Mouse (Mus musculus): ENCODE measurements around the gene Wscd2.

Gene Wscd2

DNA sequence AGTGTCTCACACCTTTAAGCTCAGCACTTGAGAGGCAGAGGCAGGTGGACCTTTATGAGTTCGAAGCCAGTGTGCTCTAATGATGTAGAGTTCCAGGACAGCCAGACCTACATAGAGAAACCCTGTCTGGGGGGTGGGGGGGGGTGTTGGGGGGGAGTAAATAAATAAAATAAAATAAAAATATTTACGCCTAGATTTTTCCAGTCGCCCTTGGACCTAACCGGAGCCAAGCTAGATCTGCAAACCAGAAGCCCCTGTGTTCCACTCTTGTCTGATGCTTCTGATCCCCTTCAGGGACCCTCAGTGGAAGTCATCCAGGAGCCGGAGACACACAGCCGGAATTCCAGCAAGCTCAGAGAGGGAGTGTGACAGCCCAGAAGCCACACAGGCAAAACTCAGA lies at the start of gene Wscd2:
Gene Wscd2 (plus strand): TSS at position 301 of the 400 bp plus-strand sequence.
- no peak for DNase-seq (ENCODE audit: low read depth, low spot score)

DNA sequence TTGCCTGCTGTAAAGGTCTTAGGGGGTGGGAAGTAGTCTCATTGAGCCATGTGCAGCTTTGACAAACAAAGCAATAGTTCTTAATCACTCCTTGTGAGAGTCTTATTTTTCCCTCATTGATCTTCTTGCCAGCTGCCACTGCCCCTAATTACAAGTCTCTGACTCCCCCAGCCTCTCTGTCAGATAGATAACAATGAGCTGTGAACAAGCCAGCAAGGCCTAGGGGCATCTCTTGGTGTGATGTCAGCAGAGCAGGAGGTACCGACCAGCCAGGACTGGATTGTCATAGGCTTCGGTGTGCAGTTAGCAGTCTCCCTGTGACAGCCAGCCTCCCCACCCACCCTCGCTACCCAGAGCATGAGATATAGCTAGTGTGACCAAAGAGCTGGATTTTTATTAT lies 48.0 kb upstream of the Wscd2 start:
- no peak for DNase-seq (ENCODE audit: low read depth, low spot score)

DNA sequence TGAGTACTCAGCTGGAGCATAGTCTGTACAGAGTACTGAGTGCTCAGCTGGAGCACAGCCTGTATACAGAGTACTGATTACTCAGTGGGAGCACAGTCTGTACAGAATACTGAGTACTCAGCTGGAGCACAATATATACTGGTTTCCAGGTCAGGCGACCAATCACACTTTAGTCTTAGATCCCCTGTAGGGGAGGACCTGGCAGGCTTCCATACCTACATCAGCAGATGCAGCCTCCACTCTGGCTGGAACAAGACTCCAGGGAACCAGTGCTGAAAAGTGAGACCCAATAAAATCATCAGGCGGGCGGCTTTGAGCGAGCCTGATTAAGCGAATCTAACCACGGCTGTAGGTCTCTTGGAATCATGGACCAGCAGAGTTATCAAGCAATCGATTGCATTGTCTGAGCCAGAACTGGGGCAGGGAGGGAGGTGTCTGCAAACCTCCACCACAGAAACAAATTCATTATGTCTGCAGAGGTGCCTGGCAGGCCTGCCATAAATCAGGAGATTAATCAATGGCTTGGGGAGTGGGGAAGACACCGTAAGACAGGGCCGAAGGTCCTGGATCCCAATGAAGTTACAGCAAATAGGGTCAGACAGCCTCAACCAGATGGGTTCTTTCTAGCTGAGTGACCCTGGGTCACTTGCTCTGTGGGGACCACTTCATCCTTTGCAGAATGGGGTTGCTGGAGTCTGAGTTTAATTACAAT lies 42.0 kb upstream of the Wscd2 start:
- no peak for DNase-seq (ENCODE audit: low read depth, low spot score)

DNA sequence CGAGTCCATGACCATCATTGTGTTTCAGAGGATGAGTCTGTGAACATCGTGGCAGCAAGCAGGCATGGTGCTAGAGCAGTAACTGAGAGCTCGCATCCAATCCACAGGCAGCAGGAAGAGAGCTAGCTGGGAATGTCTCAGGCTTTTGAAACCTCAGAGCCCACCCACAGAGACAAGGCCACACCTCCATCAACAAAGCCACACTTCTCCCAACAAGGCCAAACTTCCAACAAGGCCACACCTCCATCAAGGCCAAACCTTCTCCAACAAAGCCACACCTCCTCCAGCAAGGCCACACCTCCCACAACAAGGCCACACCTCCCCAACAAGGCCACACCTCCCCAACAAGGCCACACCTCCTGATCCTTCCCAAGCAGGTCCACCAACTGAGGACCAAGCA lies 40.8 kb upstream of the Wscd2 start:
- DNase-seq (ENCODE audit: low read depth, low spot score): no peak

DNA sequence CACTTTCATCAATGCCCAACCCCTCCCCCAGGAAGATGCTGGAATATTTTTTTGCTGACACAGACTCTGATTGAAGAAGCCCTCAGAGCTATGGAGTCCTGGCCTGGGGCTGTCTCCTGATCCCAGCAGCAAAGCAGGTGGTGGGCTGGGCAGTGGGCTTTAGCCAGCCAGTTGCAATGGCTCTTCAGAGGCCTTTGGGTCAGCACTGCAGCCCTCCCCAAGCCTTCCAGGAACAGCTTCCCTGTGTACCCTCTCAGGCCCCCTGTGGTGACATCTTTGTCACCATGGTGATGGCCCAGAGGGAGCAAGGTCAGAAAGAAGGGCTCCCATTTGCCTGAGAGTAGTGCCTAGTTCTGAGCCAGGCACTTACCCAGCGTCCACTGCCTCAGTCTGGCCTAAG lies 37.4 kb upstream of the Wscd2 start:
- no peak for DNase-seq (ENCODE audit: low read depth, low spot score)

DNA sequence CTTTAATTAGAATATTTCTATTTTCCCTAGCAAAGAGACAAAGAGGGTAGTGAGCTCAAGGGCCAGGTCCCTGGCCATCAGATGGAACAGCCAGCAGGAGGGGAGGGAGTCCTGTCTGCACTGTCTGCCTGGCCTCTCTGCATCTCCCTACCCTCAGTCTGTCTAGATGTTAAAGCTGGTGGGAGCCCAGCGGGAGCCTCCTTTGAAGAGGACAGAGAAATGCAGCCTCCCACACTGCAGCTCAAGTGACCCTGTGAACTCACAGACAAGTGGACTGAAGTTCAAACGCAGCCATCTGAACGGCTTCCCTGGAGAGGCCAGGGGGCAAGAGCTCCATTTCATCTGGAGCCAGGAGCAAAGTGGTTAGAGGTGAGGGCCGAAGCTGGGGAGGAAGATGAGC lies 36.8 kb upstream of the Wscd2 start:
- no peak for DNase-seq (ENCODE audit: low read depth, low spot score)

DNA sequence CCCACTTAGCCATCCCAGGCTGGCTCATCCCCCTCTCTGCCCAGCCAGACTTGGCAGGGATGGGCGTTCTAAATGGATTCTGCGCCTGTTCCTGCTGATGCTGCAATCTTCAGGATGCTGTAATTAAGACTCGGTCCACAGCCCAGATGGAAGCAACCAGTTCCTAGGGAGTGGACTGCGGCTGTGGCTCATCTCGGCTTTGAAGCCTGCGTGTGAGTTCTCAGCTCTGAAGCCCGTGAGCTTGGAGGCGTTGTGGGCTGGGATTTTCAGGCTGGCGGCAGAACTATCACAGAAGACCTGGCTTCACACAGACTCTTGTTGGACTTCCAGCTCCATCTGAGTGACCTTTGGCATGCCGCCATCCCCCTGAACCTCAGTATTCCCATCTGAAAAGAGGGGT lies 34.1 kb upstream of the Wscd2 start:
- no peak for DNase-seq (ENCODE audit: low read depth, low spot score)

DNA sequence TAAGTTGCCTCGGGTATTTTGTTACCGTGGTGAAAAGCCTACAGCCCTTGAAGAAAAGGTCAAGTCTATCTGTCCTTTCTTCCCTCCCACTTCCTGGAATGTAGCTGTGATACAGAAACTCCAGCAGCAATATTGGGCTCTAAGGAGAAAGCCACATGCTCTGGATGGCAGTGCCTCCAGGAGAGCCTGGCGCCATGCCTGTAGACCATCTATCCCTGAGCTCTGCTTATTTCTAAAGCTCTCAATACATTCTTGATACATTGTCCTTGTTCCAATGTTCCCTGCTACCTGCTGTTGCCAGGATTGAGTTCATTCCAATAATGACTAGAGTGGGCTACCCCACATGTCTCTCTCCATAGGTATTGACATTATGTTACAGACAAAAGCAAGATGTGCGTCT lies 33.4 kb upstream of the Wscd2 start:
- no peak for DNase-seq (ENCODE audit: low read depth, low spot score)

DNA sequence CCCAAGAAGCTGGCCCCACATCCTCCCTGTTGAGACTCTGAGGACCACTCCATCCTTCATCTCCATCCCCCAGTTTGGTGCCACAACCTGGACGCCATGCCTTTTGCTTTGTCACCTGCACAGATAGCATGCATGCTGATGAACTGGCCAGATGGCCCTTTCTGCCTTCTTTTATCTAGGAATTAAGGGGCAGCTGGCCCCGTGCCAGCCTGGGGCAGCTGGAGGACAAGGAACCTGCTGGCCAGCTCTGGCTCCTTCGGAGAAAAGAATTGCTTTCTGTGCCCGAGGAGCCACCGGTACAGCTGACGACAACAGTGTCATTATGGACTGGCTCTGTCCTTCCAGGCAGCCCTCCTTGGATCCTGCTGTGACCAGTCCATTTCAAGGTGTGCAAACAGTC lies 32.9 kb upstream of the Wscd2 start:
- DNase-seq (ENCODE audit: low read depth, low spot score): no peak

DNA sequence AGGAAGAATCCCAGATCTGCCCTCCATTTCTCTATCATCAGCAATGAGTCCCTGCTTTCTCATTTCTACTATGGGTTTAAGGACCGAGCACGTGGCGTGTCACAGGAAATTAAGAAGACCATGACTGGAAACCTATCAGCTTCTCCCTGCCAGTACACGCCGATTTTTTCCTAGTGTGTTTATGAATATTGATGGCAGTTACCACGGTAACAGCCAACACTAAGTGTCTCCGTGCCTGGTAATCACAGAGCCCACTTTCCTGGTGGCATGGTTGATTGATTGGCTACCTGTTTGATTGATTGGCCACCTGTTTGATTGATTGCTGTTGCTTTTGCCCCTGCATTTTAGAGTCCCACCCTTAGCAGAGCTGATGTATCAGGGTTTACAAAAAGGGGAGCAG lies 30.2 kb upstream of the Wscd2 start:
- DNase-seq (ENCODE audit: low read depth, low spot score): no peak

DNA sequence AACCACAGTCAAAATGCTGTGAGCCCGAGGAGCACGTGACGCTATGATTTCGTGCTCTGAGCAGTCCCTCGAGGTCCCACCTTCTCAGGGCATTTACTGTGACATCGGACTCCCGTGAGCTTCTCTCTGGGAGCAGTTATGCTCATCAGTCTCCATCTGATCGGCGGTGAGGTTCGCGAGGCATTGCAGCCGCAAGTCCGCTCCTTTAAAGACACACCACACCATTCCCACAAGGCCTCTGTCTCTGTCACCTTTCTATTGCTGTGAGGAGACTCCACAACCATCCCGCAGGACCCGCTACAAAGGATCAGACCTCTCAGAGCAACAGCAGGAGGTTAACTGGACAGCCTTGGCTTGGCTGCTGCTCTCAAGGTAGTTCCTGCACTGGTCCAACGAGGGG lies 28.6 kb upstream of the Wscd2 start:
- no peak for DNase-seq (ENCODE audit: low read depth, low spot score)

DNA sequence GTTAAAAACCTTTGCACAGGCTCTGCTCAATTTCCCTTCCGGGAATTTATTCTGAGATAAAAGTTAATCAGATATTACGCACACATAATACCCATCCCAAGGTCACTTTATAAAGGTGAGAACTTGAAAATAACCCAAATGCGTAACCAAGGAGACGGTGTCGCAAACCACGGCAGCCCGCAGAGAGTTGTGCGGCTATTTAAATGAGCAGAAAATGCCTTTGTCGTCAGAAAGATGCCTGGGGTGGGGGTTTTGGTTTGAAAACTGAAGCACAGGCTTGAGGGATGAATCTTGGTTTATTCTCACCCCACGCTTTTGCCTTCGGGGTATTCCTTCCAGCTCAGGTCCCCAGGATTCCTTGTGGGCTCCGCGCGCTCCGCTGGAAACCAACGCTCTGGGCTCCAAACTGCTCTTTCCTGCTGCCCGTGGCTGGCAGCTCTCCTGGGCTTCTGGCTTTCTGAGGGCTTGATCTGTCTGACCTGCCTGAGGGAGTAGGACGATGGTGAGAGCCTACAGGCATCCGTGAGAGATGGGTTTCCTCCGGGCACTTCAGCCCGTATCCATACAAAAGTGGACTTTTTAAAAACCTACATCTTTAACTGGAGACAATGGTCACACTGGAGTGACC lies 28.0 kb upstream of the Wscd2 start:
- no peak for DNase-seq (ENCODE audit: low read depth, low spot score)

DNA sequence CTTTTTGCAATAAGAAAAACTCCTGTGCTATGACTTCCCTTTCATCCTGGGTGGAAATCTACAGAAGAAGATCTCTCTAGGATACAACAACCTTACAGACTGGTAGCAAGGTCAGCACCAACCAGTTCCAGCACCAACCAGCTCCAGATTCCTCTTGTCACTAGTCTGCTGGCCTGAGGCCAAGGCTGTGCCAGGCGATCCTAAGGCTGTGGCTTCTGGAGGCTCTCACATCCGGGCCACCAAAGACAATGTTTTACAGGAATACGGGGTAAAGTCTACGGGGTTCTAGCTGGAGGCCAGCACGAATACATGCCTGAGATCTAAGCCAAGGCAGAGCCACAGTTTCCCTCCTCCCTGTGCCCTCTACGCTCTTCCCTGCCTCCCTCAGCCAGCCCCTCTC lies 25.4 kb upstream of the Wscd2 start:
- DNase-seq (ENCODE audit: low read depth, low spot score): no peak

DNA sequence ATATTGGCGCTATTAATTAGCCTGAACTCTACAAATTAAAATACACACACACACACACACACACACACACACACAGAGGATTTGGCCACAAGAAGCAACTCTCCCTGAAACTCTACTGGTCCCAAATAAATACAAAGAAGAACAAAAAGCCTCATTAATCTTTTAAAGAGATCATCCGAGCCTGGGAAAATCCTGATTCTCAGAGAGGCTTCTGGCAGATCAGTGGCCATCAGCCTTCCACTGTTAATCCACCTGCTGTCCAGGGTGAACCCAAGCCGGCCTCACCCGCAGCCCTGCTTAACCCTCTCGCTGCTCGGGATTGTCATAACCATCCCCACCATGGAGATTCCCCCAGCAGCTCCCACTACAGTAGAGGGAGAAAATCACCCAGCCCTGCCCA lies 23.6 kb upstream of the Wscd2 start:
- peak; percentile 82 for DNase-seq (ENCODE audit: low read depth, low spot score)

DNA sequence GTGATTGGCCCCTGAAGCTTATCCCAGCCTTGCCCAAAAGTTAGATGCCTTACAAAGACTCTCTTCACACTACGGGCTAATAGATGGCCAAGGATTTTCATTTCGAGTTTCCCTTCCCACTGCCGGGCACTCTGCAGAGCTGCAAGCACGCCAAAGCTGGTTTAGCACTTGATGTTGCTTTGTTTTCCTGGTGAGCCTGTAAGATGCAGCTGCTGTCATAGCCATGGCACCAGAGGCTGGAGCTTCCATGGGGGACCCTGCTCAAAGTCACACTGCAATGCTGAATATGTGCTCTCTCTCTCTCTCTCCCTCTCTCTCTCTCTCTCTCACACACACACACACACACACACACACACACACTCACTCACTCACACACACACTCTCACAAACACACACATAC lies 23.1 kb upstream of the Wscd2 start:
- no peak for DNase-seq (ENCODE audit: low read depth, low spot score)

DNA sequence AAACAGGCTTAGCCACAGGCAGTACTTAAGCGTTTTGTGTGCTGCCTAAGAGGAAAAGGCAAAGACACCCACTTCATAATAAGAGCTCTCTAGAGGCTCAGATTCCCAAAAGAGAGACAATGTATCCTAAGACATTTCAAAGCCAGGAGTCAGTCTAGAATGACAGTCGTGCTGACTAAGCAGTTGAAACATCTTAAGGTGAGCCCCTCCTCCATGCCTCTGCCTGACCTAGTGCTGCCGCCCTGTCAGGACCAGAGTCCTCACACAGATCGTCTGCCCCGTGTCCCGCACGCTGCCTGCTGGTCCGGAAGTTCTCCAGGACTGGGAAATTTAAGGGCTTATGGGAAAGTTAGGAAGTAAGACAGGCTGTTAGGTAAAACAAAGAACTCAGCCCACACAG lies 22.4 kb upstream of the Wscd2 start:
- no peak for DNase-seq (ENCODE audit: low read depth, low spot score)

DNA sequence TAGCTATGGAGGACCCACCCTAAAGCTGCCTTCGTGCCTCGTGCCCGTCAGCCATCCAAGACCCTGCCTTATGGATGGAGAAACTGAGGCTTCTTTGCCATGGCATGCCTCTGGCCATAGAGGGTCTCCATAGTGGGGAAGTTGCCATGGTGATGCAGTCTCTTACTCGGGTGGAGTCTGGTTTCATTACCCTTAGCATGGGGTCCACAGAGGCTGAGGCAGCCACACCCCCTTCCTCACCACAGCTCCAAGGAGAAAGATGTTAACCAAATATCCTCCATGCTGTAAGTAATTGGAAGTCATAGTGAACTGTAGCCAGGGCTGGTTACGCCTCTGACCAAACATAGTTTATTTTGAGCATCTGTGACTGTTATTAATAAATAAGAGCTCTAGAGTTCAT lies 21.5 kb upstream of the Wscd2 start:
- DNase-seq (ENCODE audit: low read depth, low spot score): no peak

DNA sequence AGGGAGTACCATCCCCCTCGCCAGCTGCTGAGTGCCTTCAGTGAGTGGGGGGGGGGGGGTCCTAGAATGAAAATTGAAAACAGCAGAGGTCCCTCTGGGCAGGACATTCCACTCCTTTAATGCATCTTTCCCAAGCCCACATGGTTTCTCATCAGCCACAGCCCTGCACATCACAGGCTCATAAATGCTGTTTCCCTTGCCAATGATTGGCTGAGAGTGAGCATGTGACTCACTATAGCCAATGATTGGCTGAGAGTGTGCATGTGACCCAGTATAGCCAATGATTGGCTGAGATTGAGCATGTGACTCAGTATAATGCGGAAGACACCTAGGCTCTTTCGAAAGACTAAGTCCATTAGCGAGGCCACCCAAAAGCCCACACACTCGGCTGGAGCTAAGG lies 20.9 kb upstream of the Wscd2 start:
- no peak for DNase-seq (ENCODE audit: low read depth, low spot score)

DNA sequence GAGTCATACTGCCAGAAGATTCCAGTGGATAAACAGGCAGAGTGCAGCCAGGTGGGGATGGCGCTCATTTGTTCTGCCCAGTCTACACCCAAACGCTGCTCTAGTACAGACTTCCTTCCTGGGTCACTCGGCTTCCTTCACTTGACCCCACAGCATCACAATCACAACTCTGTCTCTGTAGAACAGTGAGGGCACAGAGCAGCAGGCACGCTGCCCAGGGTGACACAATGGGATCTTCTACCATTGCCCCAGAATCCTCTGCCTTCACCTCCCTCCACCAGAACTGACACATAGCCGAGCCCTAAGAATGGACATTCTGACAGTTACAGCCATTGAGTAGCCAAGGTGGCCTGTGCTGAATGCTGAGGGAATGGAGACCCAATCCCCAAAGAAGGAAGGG lies 20.3 kb upstream of the Wscd2 start:
- DNase-seq (ENCODE audit: low read depth, low spot score): no peak

DNA sequence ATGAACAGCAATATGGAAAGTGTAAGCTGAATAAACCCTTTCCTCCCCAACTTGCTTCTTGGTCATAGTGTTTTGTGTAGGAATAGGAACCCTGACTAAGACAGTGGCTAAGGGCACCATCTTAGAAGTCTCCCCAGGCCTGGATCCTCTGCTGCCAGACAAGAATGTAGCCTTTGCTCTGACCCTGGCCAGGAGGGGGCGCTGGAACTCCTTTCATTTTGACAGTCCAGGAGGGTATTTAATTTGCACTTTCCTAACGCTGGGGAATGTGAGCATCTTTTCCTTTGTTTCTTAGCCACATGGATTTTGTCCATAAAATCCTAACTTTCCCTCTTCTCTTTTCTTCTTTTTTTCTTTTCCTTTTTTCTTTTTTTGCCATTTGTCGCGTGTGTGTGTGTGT lies 18.7 kb upstream of the Wscd2 start:
- DNase-seq (ENCODE audit: low read depth, low spot score): no peak

DNA sequence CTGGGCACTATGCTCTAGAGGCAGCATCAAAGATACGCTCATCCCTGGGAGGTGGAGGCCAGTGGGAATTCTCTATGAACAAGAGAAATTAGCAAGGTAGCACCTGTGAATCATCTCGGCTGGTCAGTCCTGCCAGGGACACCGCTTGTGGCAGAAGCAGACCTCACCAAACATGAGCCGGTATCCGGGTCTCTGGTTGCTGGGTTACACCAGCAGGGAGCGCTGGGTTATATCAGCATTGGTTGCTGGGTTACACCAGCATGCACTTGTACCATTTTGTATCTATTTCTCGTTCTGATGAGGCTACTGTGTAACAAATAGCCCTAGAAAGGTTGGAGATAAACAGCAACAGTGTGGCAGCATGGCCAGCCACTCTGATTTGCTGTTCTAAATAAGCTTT lies 17.8 kb upstream of the Wscd2 start:
- DNase-seq (ENCODE audit: low read depth, low spot score): no peak

DNA sequence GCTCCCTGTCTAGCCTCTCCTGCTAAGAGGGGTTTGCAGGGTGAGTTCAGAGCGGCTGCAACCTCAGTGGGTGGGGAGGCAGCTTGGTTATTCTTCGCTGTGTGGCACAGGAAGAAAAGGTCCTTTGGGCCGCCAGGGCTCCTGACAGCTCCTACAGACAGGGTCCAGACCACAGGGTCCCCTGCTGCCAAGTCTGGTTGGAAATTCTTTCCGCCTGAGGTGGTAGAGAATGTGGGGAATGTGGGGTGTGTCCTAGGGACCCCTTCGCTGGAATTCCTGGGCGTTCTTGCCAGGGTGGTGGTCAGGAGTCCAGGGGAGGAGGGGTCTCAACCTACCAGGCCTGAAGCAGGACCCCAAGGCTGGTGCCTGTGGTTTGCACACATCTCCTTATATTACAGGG lies 13.3 kb upstream of the Wscd2 start:
- no peak for DNase-seq (ENCODE audit: low read depth, low spot score)

DNA sequence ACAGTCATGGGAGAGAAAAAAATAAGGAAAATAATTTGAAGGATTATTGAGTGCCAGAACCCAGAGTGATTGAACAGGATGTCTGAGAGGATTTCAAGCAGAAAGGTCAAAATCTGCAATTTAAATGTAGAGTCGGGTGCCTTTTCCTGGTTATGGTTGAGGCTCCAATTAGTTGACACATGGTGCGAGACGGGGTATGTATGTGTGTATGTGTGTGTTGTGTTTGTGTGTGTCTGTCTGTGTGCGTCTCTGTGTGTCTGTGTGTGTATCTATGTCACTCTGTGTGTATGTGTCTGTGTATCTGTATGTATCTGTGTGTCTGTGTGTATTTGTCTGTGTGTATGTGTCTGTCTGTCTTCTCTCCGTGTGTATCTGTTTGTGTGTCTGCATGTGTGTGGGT lies 11.1 kb upstream of the Wscd2 start:
- no peak for DNase-seq (ENCODE audit: low read depth, low spot score)

DNA sequence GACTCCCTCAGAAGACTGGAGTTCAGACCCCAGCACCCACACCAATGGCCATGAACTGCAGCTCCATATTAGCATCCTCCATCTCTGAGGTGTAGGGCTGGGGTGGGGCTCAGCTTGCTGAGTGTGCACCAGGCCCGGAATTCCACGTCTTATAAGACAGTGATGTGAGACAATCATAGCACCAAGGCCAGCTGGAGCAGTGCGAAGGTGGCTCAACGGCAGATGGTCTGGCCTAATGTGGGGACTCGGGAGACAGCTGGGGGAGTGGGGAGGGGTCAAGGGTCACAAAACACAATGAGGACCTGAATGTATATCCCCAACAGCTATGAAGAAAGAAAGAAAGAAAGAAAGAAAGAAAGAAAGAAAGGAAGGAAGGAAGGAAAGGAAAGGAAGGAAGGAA lies 9.7 kb upstream of the Wscd2 start:
- no peak for DNase-seq (ENCODE audit: low read depth, low spot score)
